Mouse (Mus musculus): ENCODE data around the gene Rala.
"Not testable (repeated sequence)": the region's sequence is repeated elsewhere in the genome, so short reads cannot be mapped to it uniquely, and the experiment has no call there.

Rala gene

DNA sequence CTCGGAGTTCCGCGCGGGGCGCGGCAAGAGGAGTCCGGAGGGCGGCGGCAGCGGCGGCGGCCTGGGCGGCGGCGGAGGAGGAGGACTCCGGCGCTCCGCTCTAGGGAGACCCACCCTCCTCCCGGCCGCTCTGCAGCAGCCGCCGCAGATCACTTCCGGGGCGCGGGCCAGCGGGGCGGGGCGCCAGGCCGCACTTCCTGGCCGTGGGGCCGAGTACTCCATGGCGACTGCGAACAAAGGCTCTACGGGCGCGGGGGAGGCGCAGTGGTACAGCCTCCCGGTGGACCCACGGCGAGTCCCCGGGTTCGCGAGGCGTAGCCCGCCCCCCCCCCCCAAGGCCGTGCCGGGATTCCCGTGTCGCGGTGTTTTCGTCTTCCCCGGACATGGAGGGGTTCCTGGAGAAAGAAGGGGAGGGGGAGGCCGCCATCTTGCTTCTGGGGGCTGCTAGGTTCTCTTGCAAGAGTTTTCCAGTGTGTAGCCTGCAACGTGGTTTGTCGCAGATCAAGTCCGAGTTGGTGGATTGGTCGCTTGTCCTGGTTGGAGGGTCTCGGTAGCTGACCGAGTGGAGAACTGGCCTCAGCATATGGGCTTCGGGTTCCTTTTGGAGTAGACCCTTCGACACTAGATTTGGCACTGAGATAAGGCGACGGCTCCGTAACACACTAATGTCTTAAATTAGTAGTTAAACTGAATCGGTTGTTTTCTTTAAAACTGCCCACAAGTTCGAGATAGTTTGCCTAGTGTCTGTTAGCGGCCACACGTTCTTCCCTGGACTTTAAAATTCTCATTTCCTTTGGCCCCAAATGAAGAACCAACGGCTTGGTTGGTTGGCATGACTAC is at the start of gene Rala:
Gene Rala (minus strand): TSS at position 162 of the 840 bp plus-strand sequence.
- peak; percentile 54 for DNase-seq (ENCODE audit: low read depth)

- no peak for DNase-seq (ENCODE audit: low read depth)
These were observed 49.4 kb upstream of the Rala start for GRCm38 (mm10) chr13:17993515-17993847.

DNA sequence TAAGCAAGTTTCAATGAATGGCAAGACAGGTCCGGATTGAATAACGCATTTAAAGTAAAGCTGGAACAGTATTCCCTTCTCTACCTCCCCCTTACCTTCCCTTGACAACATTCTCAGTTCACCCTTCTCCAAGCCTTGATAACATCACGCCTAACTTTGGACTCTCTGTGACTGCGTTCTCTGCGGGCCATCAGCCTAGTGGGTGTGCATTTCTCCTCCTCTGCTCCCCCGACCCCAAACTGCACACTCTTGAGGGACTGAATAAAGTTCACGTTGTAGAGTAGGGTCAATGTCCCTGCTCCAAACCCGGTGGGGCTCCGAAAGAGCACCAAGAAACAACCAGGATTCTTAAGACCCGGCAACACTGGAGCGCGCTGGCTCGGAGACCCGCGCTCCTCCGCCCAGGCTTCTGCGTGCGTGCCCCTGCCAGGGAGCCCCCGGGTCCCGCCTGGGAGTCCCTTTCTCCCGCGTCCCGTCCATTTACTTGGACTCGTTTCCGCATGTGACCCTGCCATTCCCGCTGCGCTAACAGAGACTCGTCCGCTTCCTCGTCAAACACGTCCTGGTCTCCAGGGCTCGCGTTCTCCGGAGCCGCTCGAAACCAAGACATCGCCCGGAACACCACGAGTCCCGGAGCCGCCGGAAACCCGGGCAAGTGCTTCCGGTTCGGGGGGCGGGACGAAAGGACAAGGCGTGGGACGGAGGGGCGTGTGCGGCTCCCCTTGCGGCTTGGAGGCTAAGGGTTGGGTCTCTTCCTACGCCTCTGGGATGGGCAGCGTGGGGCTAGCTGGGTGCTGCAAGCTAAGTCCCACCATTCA is 48.9 kb upstream of the Rala start, which contains the start of gene Yae1d1:
Gene Yae1d1 (minus strand): TSS at position 653 of the 818 bp plus-strand sequence.
- DNase-seq (ENCODE audit: low read depth), result peak; percentile 46

- no peak for DNase-seq (ENCODE audit: low read depth)
These were observed 48.0 kb upstream of the Rala start for GRCm38 (mm10) chr13:17992009-17992408.

DNA sequence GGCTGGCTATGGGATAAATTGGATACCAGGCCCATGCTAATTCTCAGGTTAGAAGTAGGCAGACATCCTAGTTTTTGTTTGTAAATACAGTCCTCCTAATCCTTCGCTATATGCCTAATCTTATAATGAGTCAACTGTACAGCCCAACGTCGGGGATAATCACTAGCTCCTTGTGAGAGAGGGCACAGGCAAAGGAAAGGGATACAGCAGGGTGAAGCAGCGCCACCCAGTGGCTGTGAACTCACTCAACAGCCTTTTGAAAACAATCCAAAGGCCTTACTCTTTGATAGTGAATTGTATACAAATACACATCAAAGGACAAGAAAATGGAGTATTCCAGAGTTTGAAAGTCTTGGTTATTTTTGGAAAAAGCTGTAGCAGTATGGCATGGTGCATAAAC is 39.2 kb upstream of the Rala start:
- no peak for DNase-seq (ENCODE audit: low read depth)

GRCm38 (mm10) chr13:17982634-17983033 is 38.6 kb upstream of the Rala start:
- no peak for DNase-seq (ENCODE audit: low read depth)

- no peak for DNase-seq (ENCODE audit: low read depth)
These were observed 33.1 kb upstream of the Rala start for GRCm38 (mm10) chr13:17976854-17977739.

DNA sequence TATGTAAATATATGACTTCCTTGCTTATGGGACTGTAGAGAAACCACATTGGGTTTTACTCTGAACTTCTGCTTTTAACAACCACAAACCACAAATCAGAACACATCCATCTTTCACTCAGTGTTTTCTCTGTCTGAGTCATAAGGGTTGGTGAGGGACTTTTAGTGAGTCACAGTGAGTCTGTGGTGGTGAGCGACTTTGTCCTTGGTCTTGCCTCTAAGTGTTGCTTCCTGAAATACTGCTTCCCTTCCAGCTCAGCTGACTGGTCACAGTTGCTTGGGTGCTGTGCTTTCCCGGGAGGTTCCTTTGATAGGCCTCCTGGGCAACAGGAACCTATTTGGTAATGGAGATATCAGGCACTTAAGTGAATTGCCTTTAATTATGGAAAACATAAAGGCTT is 31.9 kb upstream of the Rala start:
- DNase-seq (ENCODE audit: low read depth), result peak; percentile 75

DNA sequence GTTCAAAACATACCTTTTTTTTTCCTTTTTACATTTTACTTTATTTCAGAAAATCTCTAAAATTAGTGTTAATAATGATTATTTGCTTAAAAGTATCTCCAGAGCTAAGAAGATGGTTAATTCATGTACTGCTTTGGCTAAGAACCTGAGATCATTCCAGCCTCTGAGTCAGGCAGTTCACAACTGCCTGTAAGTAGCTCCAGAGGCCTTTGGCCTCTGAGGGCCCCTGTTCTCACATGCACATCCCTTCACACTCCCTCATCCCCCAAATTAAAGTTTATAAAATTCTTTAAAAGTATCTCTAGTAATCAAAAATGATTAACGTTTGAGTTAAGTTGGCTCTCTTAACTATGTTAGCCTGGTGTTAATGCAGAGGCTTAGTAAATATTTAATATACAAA is 31.4 kb upstream of the Rala start:
- DNase-seq (ENCODE audit: low read depth), result no peak

- DNase-seq (ENCODE audit: low read depth), result no peak
These were observed 30.7 kb upstream of the Rala start for GRCm38 (mm10) chr13:17974734-17975133.

DNA sequence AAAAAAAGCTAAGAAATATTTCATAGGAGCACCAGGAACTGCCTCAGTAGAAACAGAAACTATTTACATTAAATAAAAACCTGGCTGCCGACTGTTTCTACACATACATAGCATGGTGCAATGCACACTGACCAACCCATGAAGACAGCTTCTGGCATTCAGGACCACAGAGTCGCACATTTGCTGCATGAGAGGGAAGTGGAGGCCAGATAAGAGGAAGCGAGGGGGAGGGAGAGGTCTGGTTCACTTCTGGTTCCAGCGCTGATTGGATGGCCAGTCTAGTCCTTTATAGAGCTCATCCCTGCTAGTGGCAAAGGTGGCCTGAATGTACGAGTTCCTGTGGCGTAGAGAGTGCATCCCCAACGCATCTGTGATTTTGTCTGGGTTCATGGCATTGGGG is 16.6 kb upstream of the Rala start:
- DNase-seq (ENCODE audit: low read depth), result no peak

GRCm38 (mm10) chr13:17954282-17954681 is 10.2 kb upstream of the Rala start:
- DNase-seq (ENCODE audit: low read depth), result no peak

DNA sequence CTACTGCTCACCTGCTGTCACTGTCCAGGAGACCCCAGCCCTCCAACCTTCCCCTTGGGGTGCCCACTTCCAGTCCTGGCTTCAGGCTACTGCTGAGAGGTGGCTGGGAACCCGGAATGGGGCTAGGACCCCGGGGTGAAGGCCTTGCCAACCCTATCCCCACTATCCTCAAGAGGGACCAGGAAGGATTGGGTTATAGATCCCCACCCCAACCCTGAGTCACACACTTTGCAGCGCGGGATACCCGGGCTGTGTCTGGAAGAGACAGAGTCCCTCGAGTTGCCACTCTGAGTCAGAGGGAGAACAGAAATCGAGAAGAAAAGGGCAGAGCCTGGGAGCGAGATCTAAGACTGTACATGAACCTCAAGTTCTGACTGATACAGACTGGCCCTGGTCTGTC is 6.5 kb upstream of the Rala start:
- DNase-seq (ENCODE audit: low read depth), result not testable (repeated sequence)

- no peak for DNase-seq (ENCODE audit: low read depth)
These were observed 5.5 kb upstream of the Rala start for GRCm38 (mm10) chr13:17949555-17949954.

GRCm38 (mm10) chr13:17943306-17944077 is 547 bp downstream of the Rala start:
- DNase-seq (ENCODE audit: low read depth), result peak; percentile 11

DNA sequence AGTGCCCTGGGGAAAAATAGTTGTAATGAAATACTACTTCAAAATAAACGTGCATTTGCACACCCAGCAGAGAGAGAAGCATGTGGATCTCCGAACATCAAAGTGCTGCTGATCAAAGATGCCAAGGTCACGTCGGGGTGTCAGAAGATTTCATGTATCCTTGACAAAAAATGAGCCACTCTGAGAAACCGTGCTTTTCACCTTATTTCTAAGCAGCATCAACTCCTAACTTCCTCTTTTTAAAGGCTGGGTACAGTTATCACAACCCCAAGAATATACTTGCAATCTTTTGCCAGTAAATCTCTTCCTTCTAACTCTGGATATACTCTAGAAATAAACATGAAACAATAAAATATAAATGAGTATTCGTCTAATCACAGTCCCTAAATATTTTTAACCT is 1.7 kb downstream of the Rala start:
- no peak for DNase-seq (ENCODE audit: low read depth)

DNA sequence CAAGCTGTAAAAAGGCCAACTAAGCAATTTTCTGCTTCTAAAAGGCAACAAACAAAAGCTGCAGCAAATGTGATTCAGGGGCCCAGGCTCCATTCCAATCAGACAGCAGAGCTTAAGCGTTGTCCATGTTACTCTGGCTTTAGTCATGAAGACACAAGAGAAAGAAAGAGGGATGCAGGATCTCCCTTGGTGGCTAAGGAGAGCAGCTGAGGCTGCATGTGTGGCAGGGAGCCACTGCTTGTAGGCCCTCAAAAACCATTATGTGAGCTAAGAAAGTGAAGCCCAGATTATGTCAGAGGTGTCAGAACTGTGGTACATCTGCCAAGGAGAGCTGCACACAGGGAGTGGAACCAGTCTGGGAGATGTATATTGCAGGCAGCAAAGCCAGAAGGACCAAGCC is 36.7 kb downstream of the Rala start:
- no peak for DNase-seq (ENCODE audit: low read depth)

DNA sequence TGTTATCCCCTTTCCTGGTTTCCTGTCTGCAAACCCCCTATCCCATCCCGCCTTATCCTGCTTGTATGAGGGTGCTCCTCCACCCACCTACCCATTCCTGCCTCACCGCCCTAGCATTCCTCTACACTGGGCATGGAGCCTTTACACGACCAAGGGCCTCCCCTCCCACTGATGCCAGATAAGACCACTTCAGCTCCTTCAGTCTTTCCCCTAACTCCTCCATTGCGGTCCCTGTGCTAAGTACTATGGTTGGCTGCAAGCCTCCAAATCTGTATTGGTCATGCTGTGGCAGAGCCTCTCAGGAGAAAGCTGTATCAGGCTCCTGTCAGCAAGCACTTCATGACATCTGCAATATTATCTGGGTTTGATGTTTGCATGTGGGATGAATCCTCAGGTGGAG is 42.6 kb downstream of the Rala start:
- DNase-seq (ENCODE audit: low read depth), result no peak

DNA sequence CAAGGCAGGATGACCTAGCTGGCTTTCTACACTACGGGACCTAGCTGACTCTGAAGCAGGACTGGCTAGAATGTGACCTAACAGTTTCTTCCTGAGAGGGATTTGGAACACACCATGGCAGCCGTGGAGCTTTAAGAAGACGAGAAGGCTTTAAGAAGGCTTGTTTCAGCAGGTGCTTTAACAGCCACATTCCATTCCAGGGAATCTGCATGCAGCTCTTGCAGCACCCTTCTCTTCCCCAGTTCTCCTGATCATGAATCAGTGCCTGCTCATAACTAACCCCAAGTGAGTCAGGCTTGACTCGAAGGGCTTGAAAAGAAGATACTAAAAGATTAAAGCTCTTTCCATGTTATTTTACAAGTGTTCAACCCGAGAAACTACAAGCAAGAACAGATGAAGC is 43.4 kb downstream of the Rala start:
- DNase-seq (ENCODE audit: low read depth), result no peak

- no peak for DNase-seq (ENCODE audit: low read depth)
These were observed 47.0 kb downstream of the Rala start for GRCm38 (mm10) chr13:17897040-17897439.

GRCm38 (mm10) chr13:17891545-17891944 is 52.5 kb downstream of the Rala start:
- no peak for DNase-seq (ENCODE audit: low read depth)

All from fibroblast of lung, adult 2 months (primary cell).